Comparison of ENCODE assay signal across 41 mouse cellular contexts in genomic region chr15:82640201-82640600, GRCm38 (mm10). TPM values are rescaled to one million over a fixed set of nuclear protein-coding genes. Genes with fewer than 3 reads are reported as not detected.
"Had no signal": no experiment of that assay in that cellular context is flagged by ENCODE, and none has a peak within 500 bp of the region (broad histone marks: within the 10 kb centered on the region; RNA-seq: fewer than 3 reads in every experiment).

No protein-coding gene starts in this region.

- H3K27ac ChIP-seq: heart, adult 2 months; hindbrain, embryonic 13.5 days; hindbrain, embryonic 15.5 days; hindbrain, postnatal 0 days; intestine, embryonic 15.5 days; kidney, embryonic 15.5 days; kidney, postnatal 0 days; limb, embryonic 13.5 days; limb, embryonic 15.5 days; liver, embryonic 12.5 days; liver, embryonic 14.5 days had no signal

- H3K27me3 ChIP-seq: heart, embryonic 12.5 days; hindbrain, embryonic 13.5 days; hindbrain, embryonic 15.5 days; intestine, embryonic 15.5 days; kidney, embryonic 15.5 days; limb, embryonic 13.5 days; limb, embryonic 15.5 days; liver, embryonic 12.5 days had no signal

- H3K4me3 ChIP-seq: heart, adult 2 months; heart, embryonic 12.5 days; hindbrain, embryonic 13.5 days; hindbrain, embryonic 15.5 days; intestine, embryonic 15.5 days; kidney, embryonic 15.5 days; limb, embryonic 13.5 days; limb, embryonic 15.5 days; liver, embryonic 12.5 days had no signal

- H3K9ac ChIP-seq: heart, embryonic 12.5 days; hindbrain, embryonic 13.5 days; hindbrain, embryonic 15.5 days; intestine, embryonic 15.5 days; kidney, embryonic 15.5 days; limb, embryonic 13.5 days; limb, embryonic 15.5 days; liver, embryonic 12.5 days; liver, embryonic 14.5 days had no signal

- H3K9me3 ChIP-seq: heart, embryonic 12.5 days; hindbrain, embryonic 13.5 days; hindbrain, embryonic 15.5 days; intestine, embryonic 15.5 days; kidney, embryonic 15.5 days; limb, embryonic 13.5 days; limb, embryonic 15.5 days; liver, embryonic 12.5 days had no signal

- H3K4me1 ChIP-seq: heart, embryonic 12.5 days; hindbrain, embryonic 13.5 days; hindbrain, embryonic 15.5 days; kidney, embryonic 15.5 days; limb, embryonic 13.5 days; limb, embryonic 15.5 days had no signal

- H3K4me2 ChIP-seq: heart, embryonic 12.5 days; hindbrain, embryonic 13.5 days; hindbrain, embryonic 15.5 days; intestine, embryonic 15.5 days; kidney, embryonic 15.5 days; limb, embryonic 13.5 days; limb, embryonic 15.5 days; liver, embryonic 12.5 days had no signal

- DNase-seq: gastrocnemius, postnatal 14 days; gastrocnemius, postnatal 36 days; heart, adult 11 months; heart, adult 2 months; heart, postnatal 14 days; heart, postnatal 36 days; kidney, adult 11 months; kidney, adult 2 months; kidney, adult 9 months; kidney, postnatal 14 days; kidney, postnatal 36 days; layer of hippocampus, adult 9-11 months; layer of hippocampus, postnatal 36 days; left cerebral cortex, postnatal 4 days had no signal

- ATAC-seq: hindbrain, postnatal 0 days; intestine, embryonic 15.5 days; liver, embryonic 12.5 days had no signal

- H3K36me3 ChIP-seq: heart, embryonic 12.5 days; hindbrain, embryonic 13.5 days; hindbrain, embryonic 15.5 days; intestine, embryonic 15.5 days; kidney, embryonic 15.5 days; limb, embryonic 13.5 days; limb, embryonic 15.5 days; liver, embryonic 12.5 days had no signal

RNA-seq across cellular contexts. Expression of gene Cyp2d34, which starts 19.5 kb away (rescaled TPM):
- total RNA-seq: gastrocnemius, adult 18-20 months; gastrocnemius, adult 8-10 months; gastrocnemius, postnatal 14 days; gastrocnemius, postnatal 36 days; heart, adult 2 months; heart, postnatal 14 days; heart, postnatal 36 days; hematopoietic stem cell, adult 5-6 weeks; hindbrain, postnatal 0 days; layer of hippocampus, adult 18-20 months; layer of hippocampus, adult 8-10 months; layer of hippocampus, postnatal 14 days; layer of hippocampus, postnatal 36 days; left cerebral cortex, adult 18-20 months; left cerebral cortex, adult 8-10 months; left cerebral cortex, postnatal 10 days; left cerebral cortex, postnatal 25 days; left cerebral cortex, postnatal 4 days had no signal
- polyA plus RNA-seq: frontal cortex, adult 2 months; gonadal fat pad, adult 2 months; heart, adult 2 months; heart, embryonic 12.5 days; heart, embryonic 14.5 days; heart, embryonic 16.5 days; hindbrain, embryonic 11.5 days; hindbrain, embryonic 13.5 days; hindbrain, embryonic 15.5 days; hindbrain, postnatal 0 days; intestine, embryonic 15.5 days; kidney, embryonic 15.5 days; limb, embryonic 13.5 days; limb, embryonic 15.5 days; liver, embryonic 12.5 days; liver, embryonic 14.5 days; liver, embryonic 16.5 days had no signal
